Mouse (Mus musculus): Measurements from ENCODE around the gene Pmm2. TPM values are rescaled to one million over a fixed set of nuclear protein-coding genes. Genes with fewer than 3 reads are reported as not detected.

The Pmm2 gene
- polyA plus RNA-seq, 1 experiment, result 52.1 TPM

DNA sequence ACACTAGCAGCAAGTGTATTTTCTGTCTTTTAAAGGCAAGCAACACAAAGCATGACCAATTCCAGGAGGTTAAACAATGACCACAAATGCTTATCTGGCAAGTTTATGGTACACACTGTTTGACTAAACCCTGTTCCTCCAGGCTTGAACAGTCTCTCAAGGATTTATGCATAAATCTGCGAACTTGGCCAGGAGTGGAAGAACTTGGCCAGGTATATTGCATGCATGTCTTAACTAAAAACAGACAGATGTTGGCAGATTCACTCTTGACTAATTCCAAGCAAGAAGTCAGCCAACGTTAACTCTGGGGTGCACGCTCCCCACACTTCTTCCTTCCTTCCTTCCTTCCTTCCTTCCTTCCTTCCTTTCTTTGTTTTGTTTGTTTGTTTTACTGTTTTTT, 42.3 kb downstream of the Pmm2 start:
- DNase-seq (ENCODE audit: low spot score), result no peak

DNA sequence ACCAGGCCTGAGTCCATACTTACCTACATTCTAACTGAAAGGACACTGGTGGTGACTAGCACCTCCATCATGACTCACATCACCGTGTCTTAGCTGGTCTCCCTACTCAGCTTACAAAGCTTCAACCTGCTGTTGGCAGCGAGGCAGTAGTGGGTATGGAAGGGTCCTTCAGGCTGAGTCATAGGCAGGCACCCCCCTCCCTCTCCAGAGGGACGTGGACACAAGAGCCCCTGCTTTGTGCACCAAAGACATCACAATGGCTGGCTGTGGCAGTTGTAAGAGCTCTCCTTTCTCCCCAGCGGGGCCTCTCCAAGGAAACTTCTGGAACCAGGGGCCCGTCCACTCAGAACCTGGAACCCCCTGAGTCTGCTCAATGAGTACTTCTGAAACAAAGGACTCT, 43.0 kb downstream of the Pmm2 start, which contains the start of gene Gm5767:
Gene Gm5767 (plus strand): TSS at position 301 of the 400 bp plus-strand sequence.
- DNase-seq (ENCODE audit: low spot score), result no peak

DNA sequence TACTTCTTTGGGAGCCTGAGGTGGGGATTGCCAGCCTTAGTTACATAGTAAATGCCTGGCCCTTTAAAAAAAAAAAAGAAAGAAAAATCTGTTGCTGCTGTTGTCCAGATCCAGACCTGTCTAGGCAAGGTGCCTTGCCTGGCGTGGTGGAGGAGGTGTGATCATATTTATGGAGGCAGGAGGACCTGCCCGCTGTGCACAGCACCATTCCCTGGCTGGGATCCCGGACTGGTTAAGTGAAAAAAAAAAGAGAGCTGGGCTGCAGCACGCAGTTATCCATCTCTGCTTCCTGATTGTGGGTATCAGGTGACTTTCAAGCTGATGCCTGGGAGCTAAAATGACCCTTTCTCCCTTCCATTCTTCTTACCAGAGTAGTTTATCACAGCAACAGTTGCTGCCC, 47.6 kb downstream of the Pmm2 start:
- no peak for DNase-seq (ENCODE audit: low spot score)

DNA sequence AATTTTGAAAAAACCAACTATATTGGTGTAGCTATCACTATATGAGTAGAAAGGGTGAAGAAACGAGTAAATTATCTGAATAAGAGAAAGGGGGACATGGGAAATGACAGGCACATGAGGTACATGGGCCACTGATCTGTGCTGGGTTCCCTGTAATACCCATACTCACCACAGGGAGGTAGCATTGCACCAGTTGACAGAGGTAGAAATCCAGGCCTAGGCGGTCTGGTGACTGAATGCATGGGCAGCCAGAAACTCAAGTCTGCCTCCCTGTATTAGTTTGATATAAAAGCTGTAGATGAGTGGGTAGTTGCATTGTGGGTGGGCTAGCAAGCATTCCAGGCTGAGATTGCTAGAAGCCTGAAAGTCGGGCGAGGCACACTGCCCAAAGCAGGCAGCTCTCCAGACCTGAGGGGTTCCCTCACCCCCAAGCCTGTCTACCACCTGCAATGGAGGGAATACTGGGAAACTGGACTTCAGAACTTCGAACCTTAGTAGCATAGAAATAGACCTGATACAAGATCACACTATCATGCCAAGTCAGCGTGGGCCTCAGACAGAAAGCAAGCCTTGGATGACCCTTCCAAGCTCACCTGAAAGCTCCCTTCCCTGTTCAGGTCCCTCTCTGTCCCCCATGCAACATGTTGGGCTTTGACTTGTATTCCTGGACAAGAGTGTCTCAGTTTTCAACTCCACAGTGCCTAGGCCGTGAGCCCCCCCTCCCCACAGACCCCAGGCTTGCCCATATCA, 48.8 kb downstream of the Pmm2 start:
- no peak for DNase-seq (ENCODE audit: low spot score)

DNA sequence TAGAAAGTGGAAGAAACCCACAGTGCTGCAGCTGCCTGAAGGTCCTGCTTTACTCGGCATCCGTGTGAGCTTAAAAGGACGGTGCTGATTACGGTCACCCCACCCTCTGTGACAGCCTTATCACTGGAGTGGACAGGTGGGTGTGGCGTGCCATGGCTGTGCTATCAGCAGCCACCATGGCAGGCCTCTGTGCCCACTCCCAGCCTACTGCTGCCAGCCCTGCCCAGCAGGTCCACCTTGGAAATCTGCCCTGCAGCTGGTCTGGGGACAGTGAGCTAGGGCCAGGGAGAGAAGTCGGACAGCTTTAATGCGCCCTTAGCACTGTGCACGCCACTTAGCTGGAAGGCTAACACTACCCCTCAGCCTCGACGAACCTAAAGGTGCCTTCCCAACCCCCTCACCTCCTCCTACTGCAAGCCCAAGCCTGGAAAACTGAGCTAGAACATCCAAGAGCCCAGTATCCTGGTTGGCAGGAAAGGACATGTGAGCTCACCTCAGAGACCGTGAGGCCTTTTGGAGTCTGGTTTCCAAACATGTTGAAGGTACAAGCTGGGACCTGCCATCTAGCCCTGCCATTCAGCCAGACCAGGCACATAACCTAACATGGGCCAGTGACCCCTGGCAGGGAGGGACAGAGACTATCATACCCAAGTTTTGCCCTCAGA, 49.5 kb downstream of the Pmm2 start:
- DNase-seq (ENCODE audit: low spot score), result no peak

DNA sequence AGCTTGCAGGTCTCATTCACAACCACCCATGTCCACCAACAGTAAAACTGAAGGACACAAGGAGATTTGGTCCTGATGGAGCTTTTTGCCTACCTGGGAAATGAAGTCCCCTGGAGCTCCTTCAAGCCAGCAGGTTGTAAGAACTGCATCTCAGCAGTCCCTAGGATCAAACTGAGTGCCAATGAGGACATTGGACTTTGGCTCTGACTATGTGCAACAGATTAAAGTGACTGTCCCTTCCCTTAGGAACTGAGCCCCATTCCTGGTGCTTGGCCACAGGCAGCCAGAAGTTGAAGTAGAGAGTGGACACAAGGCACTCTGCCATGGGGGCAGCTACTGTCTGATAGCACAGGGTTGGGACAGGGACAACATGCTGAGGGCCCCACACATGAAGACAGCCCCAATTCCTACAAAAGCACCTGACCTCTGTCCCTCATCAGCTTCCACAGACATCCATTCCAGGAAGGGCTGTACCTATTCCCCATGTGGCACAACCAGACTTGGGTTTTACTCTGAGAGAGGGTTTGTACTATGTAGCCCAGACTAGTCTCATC, 50.2 kb downstream of the Pmm2 start:
- no peak for DNase-seq (ENCODE audit: low spot score)

DNA sequence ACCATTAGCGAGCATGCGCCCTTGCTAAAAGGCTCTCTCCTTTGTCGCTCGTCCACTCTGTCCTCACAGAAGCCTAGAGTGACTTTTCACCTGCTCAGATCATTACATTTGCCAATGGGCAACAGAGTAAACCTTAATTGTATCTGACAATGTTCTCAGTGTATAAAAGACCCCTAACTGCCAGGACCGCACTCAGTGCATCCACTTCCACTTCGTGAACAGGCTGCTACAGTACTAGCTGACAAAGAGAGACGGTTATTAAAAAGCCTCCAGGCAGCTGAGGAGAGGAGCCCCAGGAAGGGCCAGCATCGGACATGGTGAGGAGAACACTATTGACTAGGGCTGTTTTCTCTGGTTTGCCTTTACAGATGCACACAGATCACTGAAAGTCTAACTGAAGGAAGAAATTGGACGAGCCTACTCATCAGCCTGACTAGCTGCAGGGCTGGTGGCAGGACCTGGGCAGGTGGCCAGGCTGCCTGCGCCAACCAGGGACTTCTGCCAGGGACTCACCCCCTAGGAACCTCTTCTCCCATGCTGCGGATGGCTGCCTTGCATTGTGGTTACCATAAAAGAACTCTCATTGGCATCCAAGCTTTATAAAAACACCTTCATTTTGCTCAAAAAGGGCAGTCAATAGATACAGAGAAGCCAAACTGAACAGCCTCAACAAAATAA, 52.6 kb downstream of the Pmm2 start:
- no peak for DNase-seq (ENCODE audit: low spot score)

DNA sequence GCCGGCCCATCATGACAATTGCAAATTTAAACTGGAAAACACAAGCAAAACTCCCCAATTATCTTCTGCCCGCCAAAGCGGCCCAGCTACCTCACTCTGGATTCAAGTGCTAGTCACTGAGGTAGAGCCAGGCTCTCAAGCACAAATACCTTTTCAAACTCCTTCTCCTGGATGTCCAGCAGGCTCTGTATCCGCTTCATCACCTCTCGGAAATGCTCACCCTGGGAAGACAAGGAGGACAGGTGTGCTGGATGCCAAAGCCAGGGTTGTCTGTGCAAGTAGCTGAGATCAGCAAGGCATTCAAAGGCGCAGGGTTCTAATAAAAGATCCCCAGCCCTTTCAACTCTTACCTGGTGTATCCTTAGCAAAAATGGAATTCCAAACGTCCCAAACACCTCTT, 53.7 kb downstream of the Pmm2 start:
- no peak for DNase-seq (ENCODE audit: low spot score)

DNA sequence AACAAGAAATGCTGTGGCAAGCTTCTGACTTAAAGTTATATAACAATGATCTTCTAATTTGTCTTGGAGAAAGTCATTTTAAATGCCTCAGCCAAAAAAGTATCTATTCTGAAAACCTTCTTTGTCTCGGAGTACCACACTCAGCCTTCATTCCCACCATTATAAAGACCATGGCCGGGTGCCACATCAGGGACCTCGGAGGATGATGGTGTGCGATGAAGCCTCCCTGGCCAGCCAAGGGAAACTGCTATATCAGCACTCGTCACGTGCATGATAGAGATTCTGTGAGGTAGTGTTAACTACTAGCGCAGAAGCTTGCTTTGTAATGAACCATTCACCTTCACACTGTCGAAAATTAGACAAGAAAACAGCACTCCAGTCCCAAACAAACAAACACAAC, 62.1 kb downstream of the Pmm2 start:
- no peak for DNase-seq (ENCODE audit: low spot score)

DNA sequence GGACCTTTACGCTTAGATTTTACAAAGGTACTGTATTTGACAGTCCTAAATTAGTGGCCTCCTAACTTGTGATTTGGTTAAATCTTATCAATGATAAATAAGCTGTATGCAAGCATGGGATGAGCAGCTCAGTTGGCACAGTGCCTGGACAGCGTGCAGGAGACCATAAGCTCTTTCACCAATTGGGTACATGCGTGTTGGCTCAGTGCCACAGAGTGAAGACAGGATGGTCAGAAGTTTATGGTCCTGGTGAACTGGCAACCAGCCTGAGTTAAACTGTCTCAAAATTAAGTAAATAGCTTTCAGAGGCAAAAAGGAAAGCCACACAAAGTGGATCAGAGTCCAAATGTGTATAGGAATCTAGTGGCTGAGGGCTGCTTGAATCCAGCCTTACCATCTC, 63.1 kb downstream of the Pmm2 start:
- DNase-seq (ENCODE audit: low spot score), result no peak

DNA sequence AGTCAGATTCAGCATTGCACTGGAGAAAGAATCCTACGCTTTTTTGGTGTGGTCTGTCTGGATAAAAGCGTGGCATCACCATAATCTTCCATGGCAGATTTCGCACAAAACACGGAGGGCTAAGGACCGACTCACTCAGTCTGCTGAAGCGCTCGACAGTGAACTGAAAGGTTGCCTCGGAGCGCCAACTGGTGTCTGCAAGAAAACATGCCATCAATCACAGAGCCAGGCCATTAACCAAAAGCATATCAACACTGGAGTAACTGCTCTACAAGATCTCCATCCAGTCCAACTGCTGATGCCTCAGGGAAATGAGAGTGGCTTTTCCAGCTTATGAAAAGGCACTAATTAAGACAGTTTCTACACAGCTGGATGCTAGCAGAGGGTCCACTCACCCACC, 74.5 kb downstream of the Pmm2 start:
- no peak for DNase-seq (ENCODE audit: low spot score)

Other genes with a start within 250 kb of the Pmm2 start
- gene Tmem114, start 212.5 kb upstream of the Pmm2 start, polyA plus RNA-seq (2012; rRNA removed), result 0.04 TPM in 1 of 2 replicates, not detected in the other
- gene Mettl22, start 166.9 kb upstream of the Pmm2 start, polyA plus RNA-seq (2012; rRNA removed), result 26.1 and 28.4 TPM in 2 replicates
- gene Abat, start 124.2 kb upstream of the Pmm2 start, polyA plus RNA-seq (2012; rRNA removed), result 11.7 and 16.7 TPM in 2 replicates
- 12.3 and 13.7 TPM in 2 replicates for gene Tmem186, start within 50 bp of the Pmm2 start, polyA plus RNA-seq (2012; rRNA removed)
- 43.5 and 49.9 TPM in 2 replicates for gene Carhsp1, start 34.5 kb downstream of the Pmm2 start, polyA plus RNA-seq (2012; rRNA removed)
- not detected in 2 replicates for gene Gm5767, start 43.1 kb downstream of the Pmm2 start, polyA plus RNA-seq (2012; rRNA removed)
- 61.8 and 67.7 TPM in 2 replicates for gene Usp7, start 154.6 kb downstream of the Pmm2 start, polyA plus RNA-seq (2012; rRNA removed)
- gene 1810013L24Rik, start 192.4 kb downstream of the Pmm2 start, polyA plus RNA-seq (2012; rRNA removed), result 38.5 and 48.2 TPM in 2 replicates

Measured in urinary bladder, adult 2 months (tissue).